Mouse (Mus musculus) brain, embryonic 18.5 days (tissue): ENCODE measurements around the gene Cited2.

Source experiments
- DNase-seq: peaks from one replicate; pipeline ENCODE4 v3.0.0-alpha.2; 2012; ENCODE audit warnings: low read depth, low spot score

Gene Cited2

GRCm38 (mm10) chr10:17723871-17724741 is 1.1 kb downstream of the Cited2 start:
- DNase-seq, result no peak

- no peak for DNase-seq
These were observed 2.1 kb downstream of the Cited2 start for GRCm38 (mm10) chr10:17725037-17725584.

DNA sequence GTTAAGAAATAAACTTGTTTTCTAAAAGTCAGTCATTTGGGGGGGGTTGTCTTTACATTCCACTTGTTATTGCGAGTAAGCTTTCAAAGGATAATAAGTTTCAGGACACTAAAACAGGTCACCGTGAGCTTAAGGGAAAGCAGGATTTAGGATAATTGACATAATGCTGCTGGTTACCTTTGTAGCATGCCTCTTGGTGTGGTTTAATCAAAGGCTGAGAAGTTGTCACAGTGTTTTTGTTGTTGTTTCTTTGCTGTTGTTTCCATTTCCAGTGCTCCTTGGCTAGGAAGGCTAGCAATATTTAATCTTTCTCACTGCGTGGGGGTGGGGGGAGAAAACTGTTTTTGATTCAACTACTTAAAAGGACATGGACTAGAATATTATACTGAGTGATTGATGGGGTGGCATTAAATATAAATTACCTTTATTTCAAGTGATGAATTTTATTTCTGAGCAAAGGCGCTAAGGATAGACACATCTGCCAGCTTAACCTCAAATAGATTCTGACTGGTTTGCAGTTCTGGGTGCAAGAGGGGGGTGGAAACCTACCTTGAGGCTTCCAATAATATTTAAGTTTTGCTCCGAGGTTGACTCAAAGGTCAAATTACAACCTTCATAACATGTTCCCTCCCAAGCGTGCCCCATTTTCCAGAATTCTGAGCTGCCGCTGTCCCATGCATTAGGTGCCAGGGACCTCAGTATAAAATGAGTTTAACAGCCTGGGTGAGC is 2.8 kb downstream of the Cited2 start:
- DNase-seq, result no peak

GRCm38 (mm10) chr10:17726373-17726720 is 3.3 kb downstream of the Cited2 start:
- no peak for DNase-seq

GRCm38 (mm10) chr10:17727161-17727925 is 4.3 kb downstream of the Cited2 start:
- no peak for DNase-seq

- DNase-seq, result no peak
These were observed 4.9 kb downstream of the Cited2 start for GRCm38 (mm10) chr10:17727926-17728279.

DNA sequence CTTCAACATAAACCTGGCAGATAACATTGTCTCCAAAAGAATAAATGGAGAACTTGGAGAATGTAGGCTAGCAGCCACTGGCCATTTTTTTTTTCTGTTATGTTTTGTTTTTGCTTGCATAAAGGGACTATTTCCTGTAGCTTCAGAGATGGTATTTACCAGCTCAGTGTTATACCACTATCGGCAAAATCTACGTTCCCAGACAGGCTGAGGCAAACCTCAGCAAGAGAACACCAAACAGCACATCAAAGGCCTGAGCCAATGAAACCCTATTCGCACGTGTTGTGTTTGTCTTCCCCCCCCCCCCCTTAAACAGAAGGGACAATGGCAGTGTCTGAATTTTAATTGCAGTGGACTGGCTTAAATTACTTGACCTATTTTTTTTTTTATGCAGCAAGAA is 5.7 kb downstream of the Cited2 start:
- DNase-seq, result no peak

DNA sequence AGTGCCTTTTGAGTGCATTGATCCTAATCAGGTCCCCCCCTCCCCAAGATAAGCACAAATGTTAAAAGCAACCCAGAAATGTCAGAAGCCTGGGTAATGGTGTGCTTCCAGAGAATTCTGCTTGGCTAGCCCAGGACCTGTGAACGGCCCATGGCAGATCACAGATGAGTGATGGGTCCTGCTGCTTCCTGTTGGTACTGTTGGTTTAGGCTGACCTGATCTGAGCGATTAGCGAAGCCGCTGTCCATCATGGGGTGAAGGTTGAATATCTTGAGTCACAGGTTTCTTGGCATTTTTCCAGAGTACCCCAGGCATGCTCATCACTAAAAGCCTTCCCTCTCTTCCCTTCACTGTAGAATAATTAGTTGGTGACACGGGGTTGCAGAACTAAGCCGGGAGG is 6.5 kb downstream of the Cited2 start:
- DNase-seq, result no peak

DNA sequence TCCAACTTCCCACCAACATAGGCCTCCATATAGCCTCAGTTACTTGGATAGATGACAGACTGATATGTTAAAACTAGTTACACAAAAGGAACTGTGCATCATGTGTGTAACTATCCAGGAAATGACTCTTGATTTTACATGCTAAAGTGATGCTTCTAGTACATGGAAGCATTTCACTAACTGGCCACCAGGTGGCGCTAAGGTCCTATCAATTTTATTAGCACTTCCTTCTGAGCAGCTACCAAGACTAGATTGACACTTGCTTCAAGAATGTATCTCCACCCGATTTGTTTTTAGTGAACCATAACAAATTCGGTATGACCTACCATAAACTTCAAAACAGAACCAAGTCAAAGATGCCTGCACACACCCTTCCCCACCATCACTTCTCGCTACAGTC is 10.0 kb downstream of the Cited2 start:
- no peak for DNase-seq

GRCm38 (mm10) chr10:17742581-17742980 is 19.6 kb downstream of the Cited2 start:
- DNase-seq, result no peak

- no peak for DNase-seq
These were observed 29.5 kb downstream of the Cited2 start for GRCm38 (mm10) chr10:17752478-17752877.

- no peak for DNase-seq
These were observed 36.8 kb downstream of the Cited2 start for GRCm38 (mm10) chr10:17759772-17760171.

- DNase-seq, result no peak
These were observed 38.0 kb downstream of the Cited2 start for GRCm38 (mm10) chr10:17760750-17761613.

DNA sequence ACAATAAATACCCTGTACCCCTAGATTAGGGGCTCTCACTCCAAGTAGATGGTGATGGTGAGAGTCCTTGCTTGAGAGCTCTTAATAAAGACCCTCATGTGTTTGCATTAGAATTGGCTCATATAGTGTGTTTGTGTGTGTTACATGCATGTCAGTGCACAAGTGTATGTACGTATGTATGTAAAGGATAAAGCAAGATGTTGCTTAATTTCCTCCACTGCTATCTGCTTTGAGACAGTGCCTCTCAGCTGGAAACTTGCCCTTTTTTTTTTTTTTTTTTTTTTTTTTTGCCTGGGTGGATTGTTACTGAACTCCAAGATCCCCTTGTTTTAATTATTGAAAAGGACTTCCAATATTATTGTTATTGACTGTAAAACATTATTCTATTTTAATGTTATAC is 38.6 kb downstream of the Cited2 start:
- no peak for DNase-seq

DNA sequence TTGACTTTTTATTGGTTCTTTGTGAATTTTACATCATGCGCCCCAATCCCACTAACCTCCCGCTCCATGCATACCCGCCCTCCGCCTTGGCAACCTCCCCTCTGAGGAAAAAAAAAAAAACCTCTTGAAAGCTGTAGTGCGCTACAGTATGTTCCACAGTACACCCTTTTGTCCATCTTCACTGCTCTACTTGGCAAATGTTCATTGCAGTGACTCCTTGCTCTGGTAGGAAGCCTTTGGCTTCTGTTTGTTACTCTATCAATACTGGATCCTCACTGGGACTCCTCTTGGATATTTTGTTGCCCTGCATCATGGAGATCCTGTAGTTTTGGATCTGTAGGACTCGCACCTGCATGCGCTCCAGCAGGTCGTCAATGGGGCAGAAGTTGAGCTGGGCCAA is 39.9 kb downstream of the Cited2 start:
- no peak for DNase-seq

GRCm38 (mm10) chr10:17769856-17770255 is 46.8 kb downstream of the Cited2 start:
- no peak for DNase-seq

- DNase-seq, result no peak
These were observed 49.3 kb downstream of the Cited2 start for GRCm38 (mm10) chr10:17772364-17772763.

DNA sequence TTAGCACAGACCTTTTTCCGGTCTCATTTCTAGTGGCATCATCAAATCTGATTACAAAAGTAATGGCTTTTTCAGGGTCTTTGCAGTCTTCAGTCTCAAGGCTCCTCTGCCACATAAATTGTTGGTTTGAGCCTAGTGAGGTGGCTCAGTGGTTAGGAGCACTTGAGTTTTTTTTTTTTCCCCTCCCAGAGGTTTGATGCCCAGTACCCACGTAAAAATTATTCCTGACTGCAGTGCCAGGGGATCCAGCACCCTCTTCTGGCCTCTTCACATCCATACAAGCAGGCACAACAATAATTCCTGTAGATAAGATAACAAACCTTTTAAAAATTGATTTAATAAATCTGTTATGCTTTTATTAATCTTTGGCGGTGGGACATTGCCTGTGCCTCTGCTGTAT is 51.3 kb downstream of the Cited2 start:
- no peak for DNase-seq

- no peak for DNase-seq
These were observed 52.1 kb downstream of the Cited2 start for GRCm38 (mm10) chr10:17775079-17775478.
